Mouse (Mus musculus) heart, adult 2 months (tissue): ENCODE measurements at regions not wholly inside any gene's neighbourhood (a gene's known extent, or its start where the extent isn't known, plus 50 kb on each side); places are given as distances from the start of the nearest gene placed in this dataset.

Experiments
- DNase-seq, 2 experiments: peaks; one replicate each; pipeline ENCODE4 v3.0.0; 2021
- H3K27ac ChIP-seq: fragments of 200-600 bp; 2 replicates; pipeline ENCODE4 v1.8.1; 2022
- H3K27me3 ChIP-seq: fragments of 200-500 bp; 2 replicates; pipeline ENCODE4 v1.6.1; 2012; ENCODE audit warnings: mild to moderate bottlenecking, low read length, inconsistent platforms, mixed read lengths; ENCODE audit not compliant: control insufficient read depth, insufficient read depth
- H3K36me3 ChIP-seq: fragments of 200-500 bp; 2 replicates; pipeline ENCODE4 v1.6.1; 2012; ENCODE audit warnings: low read length, inconsistent platforms; ENCODE audit not compliant: control insufficient read depth, insufficient read depth
- H3K4me1 ChIP-seq: fragments of 200-500 bp; 2 replicates; pipeline ENCODE4 v1.6.1; 2011; ENCODE audit warnings: low read length; ENCODE audit not compliant: control insufficient read depth, insufficient read depth
- H3K4me3 ChIP-seq: fragments of 200-600 bp; 2 replicates; pipeline ENCODE4 v1.8.1; 2022
- H3K79me2 ChIP-seq: fragments of 200-500 bp; replicated peaks from 2 replicates; pipeline ENCODE4 v1.6.1; 2012; ENCODE audit warnings: mild to moderate bottlenecking, inconsistent platforms, low read length, moderate library complexity, mixed read lengths; ENCODE audit not compliant: control insufficient read depth, insufficient read depth
- H3K9ac ChIP-seq: fragments of 200-500 bp; 2 replicates; pipeline ENCODE4 v1.6.1; 2012; ENCODE audit warnings: low read depth, mild to moderate bottlenecking, control low read depth, inconsistent platforms, low read length, mixed read lengths
- CTCF ChIP-seq: fragments of 200-600 bp; IDR thresholded peaks from 2 replicates; pipeline ENCODE4 v1.8.1; 2022; ENCODE audit warnings: antibody characterized with exemption, mild to moderate bottlenecking, moderate library complexity
- EP300 ChIP-seq: fragments of 200-500 bp; IDR thresholded peaks from 2 replicates; pipeline ENCODE4 v1.6.1; 2011; ENCODE audit warnings: low read depth, low read length, control low read depth; ENCODE audit not compliant: insufficient read depth
- POLR2A ChIP-seq: fragments of 200-500 bp; IDR thresholded peaks from 2 replicates; pipeline ENCODE4 v1.6.1; 2011; ENCODE audit warnings: mild to moderate bottlenecking, low read depth, low read length, control low read depth; ENCODE audit not compliant: insufficient read depth
- WGBS: fragments of 180-500 bp; shearing (Covaris S2); methylation state at CpG from one replicate; pipeline ENCODE4 v1.1.7; 2018; 5-methylcytosine and 5-hydroxymethylcytosine counted together
- intact Hi-C: fragments of 180-260 bp; cut with DNase I; formaldehyde crosslinking; loops from one replicate; pipeline ENCODE4 v1.15.1; 2025

- Histone ChIP-seq H3K4me3 (no peak overlapping the region), H3K79me2 (no peaks in the 10 kb centered on the region), H3K36me3 (no peaks in the 10 kb centered on the region; the same call in 1 of the 2 replicates), H3K27me3 (no peaks in the 10 kb centered on the region; the same call in 1 of the 2 replicates), H3K27ac (no peak overlapping the region; the same call in 1 of the 2 replicates), H3K9ac (no peak overlapping the region), H3K4me1 (peaks cover 6% of the 10 kb centered on the region)
- TF ChIP-seq POLR2A = no peak
- no peak for TF ChIP-seq EP300
- TF ChIP-seq CTCF = no peak
- no peak for DNase-seq
- intact Hi-C loops = no loop called here
- 20% methylated on average over 6 of the region's 6 CpGs for WGBS
These were observed 97.9 kb downstream of the Irs2 start for GRCm38 (mm10) chr8:10910244-10910872.

- no peak overlapping the region for H3K4me3 ChIP-seq
- no peak overlapping the region for H3K27ac ChIP-seq
- 75% methylated on average over 6 of the region's 6 CpGs for WGBS
- H3K36me3 ChIP-seq = no peaks in the 10 kb centered on the region; the same call in 1 of the 2 replicates
- no peaks in the 10 kb centered on the region; the same call in 1 of the 2 replicates for H3K27me3 ChIP-seq
- H3K4me1 ChIP-seq = peaks cover 6% of the 10 kb centered on the region
- no peaks in the 10 kb centered on the region for H3K79me2 ChIP-seq
- DNase-seq = no peak
- H3K9ac ChIP-seq = no peak overlapping the region
- no peak for TF ChIP-seq POLR2A
- no peak for TF ChIP-seq CTCF
- TF ChIP-seq EP300 = no peak
- intact Hi-C loops = no loop called here
These were observed 99.1 kb downstream of the Irs2 start for GRCm38 (mm10) chr8:10909155-10909554.

DNA sequence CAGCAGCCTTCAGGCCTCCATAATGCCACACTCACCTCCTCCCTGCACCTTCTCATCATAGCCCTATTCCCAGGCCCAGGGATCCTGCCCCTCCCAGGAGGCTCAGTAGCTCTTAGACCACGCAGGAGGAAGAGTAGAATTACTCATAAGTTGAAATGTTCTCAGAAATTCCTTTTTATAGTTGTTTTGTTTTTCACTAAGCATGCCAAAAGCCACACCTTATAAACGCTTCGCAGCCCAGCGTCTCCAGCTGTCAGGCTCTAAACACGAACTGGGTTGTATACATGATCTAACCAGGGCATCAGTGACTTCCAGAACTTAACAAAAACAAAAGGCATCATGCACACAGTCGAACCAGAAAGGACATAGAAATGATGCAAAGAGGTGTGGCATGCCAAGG, 101.9 kb downstream of the Irs2 start:
- intact Hi-C loops = no loop called here
- peaks cover 5% of the 10 kb centered on the region for H3K4me1 ChIP-seq
- H3K27ac ChIP-seq = no peak overlapping the region
- H3K27me3 ChIP-seq = no peaks in the 10 kb centered on the region; the same call in 1 of the 2 replicates
- H3K36me3 ChIP-seq = no peaks in the 10 kb centered on the region; the same call in 1 of the 2 replicates
- no peak for TF ChIP-seq EP300
- no peak overlapping the region for H3K4me3 ChIP-seq
- 70% methylated on average over 6 of the region's 6 CpGs for whole genome bisulfite sequencing
- no peak overlapping the region for H3K9ac ChIP-seq
- DNase-seq = no peak
- H3K79me2 ChIP-seq = no peaks in the 10 kb centered on the region

GRCm38 (mm10) chr8:10905761-10906160, 102.5 kb downstream of the Irs2 start:
- Histone ChIP-seq H3K27ac (no peak overlapping the region), H3K4me3 (no peak overlapping the region), H3K9ac (no peak overlapping the region), H3K79me2 (no peaks in the 10 kb centered on the region), H3K4me1 (peaks cover 2% of the 10 kb centered on the region), H3K27me3 (no peaks in the 10 kb centered on the region), H3K36me3 (no peaks in the 10 kb centered on the region; the same call in 1 of the 2 replicates)
- intact Hi-C loops = no loop called here
- no peak for DNase-seq
- 88% methylated on average over 5 of the region's 5 CpGs for WGBS
- TF ChIP-seq EP300 (no peak), CTCF (no peak), POLR2A (no peak)

DNA sequence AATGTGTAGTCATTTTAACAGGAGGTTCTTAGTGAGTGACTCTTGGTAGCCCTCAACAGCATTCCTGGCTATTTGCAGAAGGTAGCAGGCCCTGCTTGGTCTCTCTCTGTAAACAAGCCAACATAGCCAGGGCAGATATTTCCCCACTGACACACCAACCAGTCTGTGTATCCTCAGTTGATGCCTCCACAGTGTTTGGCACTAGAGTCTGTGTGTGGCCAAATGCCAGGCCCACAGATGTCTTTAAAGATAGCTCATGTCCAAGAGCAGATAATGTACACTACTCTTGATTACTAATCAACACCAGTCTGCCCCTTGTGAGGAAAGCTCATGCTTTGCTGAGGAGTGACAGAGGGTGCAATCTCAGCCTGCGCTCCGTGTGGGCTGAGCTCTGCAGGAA, 104.3 kb downstream of the Irs2 start:
- 89% methylated on average over 2 of the region's 2 CpGs for WGBS
- no peak overlapping the region for H3K4me3 ChIP-seq
- intact Hi-C loops = no loop called here

GRCm38 (mm10) chr8:10901954-10902353, 106.3 kb downstream of the Irs2 start:
- no peak for TF ChIP-seq EP300
- TF ChIP-seq POLR2A = no peak
- TF ChIP-seq CTCF = no peak
- Histone ChIP-seq H3K27me3 (no peaks in the 10 kb centered on the region), H3K79me2 (no peaks in the 10 kb centered on the region), H3K27ac (no peak overlapping the region), H3K4me1 (peaks cover 10% of the 10 kb centered on the region), H3K36me3 (no peaks in the 10 kb centered on the region), H3K4me3 (no peak overlapping the region), H3K9ac (no peak overlapping the region)
- WGBS = 93% methylated on average over 4 of the region's 4 CpGs
- intact Hi-C loops = no loop called here
- no peak for DNase-seq

More for the DNA sequence above, 104.3 kb downstream of the Irs2 start:
- no peak for DNase-seq
- Histone ChIP-seq H3K4me1 (peaks cover 6% of the 10 kb centered on the region), H3K79me2 (no peaks in the 10 kb centered on the region), H3K27me3 (no peaks in the 10 kb centered on the region), H3K9ac (no peak overlapping the region), H3K27ac (no peak overlapping the region), H3K36me3 (no peaks in the 10 kb centered on the region)
- no peak for TF ChIP-seq POLR2A
- no peak for TF ChIP-seq CTCF
- no peak for TF ChIP-seq EP300
